Mouse (Mus musculus) myocyte (in vitro differentiated cells): ENCODE measurements around the gene Rela.

ENCODE experiments used
- CEBPB ChIP-seq: IDR thresholded peaks from 2 replicates; pipeline ENCODE4 v1.6.1; 2011; ENCODE audit warnings: mild to moderate bottlenecking, moderate library complexity; ENCODE audit not compliant: poor library complexity, insufficient read depth, severe bottlenecking
- MYOG ChIP-seq, 3 experiments: IDR thresholded peaks; one replicate each; pipeline ENCODE4 v1.6.1; 2011; ENCODE audit warnings: control low read depth in 2 of 3, low read depth in 2 of 3, mild to moderate bottlenecking in 2 of 3; ENCODE audit not compliant: insufficient read length in 2 of 3, control insufficient read depth in 1 of 3, insufficient read depth in 1 of 3
- POLR2A ChIP-seq: IDR thresholded peaks from one replicate; pipeline ENCODE4 v1.6.1; 2011; ENCODE audit warnings: low read depth, mild to moderate bottlenecking, control low read depth, moderate library complexity; ENCODE audit not compliant: insufficient read length
- POLR2AphosphoS2 ChIP-seq: IDR thresholded peaks from one replicate; pipeline ENCODE4 v1.6.1; 2011; ENCODE audit warnings: low read depth, control low read depth; ENCODE audit not compliant: insufficient read length
- USF1 ChIP-seq: IDR thresholded peaks from one replicate; pipeline ENCODE4 v1.6.1; 2011; ENCODE audit warnings: low read depth, mild to moderate bottlenecking, control low read depth, moderate library complexity

- TF ChIP-seq USF1 (no peak), MYOG (IDR thresholded peaks at IDR 0.05; ENCODE audit: control insufficient read depth in 1 of 3, insufficient read depth in 1 of 3, insufficient read length in 2 of 3, low read depth in 2 of 3) (no peak), POLR2A (no peak), POLR2AphosphoS2 (no peak), CEBPB (no peak)
Observed at GRCm38 (mm10) chr19:5687738-5688137, 50.5 kb downstream of the Rela start.
